Mouse (Mus musculus): ENCODE measurements around the gene 4933402E13Rik. TPM values are rescaled to one million over a fixed set of nuclear protein-coding genes. Genes with fewer than 3 reads are reported as not detected.

Gene 4933402E13Rik
- total RNA-seq (2021) (not detected), polyA plus RNA-seq (2012; rRNA removed) (not detected in 2 replicates)
- long read RNA-seq, result 0 reads

DNA sequence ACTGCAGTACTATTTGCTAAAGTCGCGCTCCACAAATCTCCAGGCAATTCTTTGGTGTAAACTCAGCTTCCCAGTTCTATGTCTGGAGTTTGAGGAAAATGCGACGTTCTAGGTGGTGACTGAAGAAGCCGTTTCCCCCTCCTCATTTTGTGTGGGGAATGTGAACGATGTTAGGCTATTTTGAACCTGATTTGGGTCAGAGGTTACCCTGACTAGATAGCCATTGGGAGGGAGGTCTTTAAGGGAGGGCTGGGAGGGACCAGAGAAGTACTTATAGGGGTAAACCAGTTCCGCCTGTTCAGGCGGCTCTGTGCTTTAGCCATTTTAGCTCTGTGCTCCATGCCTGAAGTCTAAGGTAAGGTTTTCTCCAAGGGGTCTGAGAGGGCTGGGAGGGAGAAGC lies at the start of gene 4933402E13Rik:
Gene 4933402E13Rik (plus strand): TSS at position 301 of the 400 bp plus-strand sequence.
- no peak for DNase-seq

Other genes with a start within 250 kb of the 4933402E13Rik start
- gene 4931400O07Rik, start 184.5 kb downstream of the 4933402E13Rik start, total RNA-seq (2021), result not detected
- not detected in 2 replicates for gene 4931400O07Rik, start 184.5 kb downstream of the 4933402E13Rik start, polyA plus RNA-seq (2012; rRNA removed)